Mouse (Mus musculus): Measurements from ENCODE around the gene Tnrc18. TPM values are rescaled to one million over a fixed set of nuclear protein-coding genes. Genes with fewer than 3 reads are reported as not detected.

Gene Tnrc18
- total RNA-seq, 2 experiments from 2014 or later: 135 to 137 TPM

DNA sequence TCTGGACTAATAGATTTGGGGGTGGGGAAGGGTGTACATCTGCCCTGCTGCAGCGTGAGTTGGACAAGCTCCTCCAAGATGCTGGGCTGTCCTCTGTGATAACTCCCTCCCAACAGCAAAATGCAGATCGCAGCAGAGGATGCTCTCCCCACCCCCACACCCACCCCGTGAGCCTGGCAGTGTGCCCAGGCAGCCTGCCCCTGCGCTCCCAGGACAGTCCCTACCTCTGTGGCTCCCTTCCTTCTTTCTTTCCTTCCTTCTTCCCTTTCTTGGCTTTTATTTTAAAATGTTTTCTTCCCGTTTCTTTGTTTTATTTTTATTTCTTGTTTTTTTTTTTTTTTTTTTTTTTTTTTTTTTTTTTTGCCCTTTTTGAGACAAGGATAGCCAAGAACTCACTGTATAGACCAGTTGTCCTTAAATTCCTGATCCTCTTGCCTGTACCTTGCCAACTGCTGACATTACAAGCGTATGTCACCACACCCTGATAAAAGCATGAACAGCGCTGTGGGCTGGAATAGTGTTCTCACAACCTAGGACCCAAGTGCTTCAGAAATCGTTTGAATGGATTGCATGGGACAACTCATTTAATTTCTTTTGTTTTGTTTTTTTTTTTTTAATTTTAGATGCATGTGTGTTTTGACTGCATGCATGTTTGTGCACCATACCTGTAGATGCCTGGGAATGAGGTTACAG, 123.6 kb downstream of the Tnrc18 start:
- no peak for DNase-seq (ENCODE audit: low spot score in 2 of 2)

DNA sequence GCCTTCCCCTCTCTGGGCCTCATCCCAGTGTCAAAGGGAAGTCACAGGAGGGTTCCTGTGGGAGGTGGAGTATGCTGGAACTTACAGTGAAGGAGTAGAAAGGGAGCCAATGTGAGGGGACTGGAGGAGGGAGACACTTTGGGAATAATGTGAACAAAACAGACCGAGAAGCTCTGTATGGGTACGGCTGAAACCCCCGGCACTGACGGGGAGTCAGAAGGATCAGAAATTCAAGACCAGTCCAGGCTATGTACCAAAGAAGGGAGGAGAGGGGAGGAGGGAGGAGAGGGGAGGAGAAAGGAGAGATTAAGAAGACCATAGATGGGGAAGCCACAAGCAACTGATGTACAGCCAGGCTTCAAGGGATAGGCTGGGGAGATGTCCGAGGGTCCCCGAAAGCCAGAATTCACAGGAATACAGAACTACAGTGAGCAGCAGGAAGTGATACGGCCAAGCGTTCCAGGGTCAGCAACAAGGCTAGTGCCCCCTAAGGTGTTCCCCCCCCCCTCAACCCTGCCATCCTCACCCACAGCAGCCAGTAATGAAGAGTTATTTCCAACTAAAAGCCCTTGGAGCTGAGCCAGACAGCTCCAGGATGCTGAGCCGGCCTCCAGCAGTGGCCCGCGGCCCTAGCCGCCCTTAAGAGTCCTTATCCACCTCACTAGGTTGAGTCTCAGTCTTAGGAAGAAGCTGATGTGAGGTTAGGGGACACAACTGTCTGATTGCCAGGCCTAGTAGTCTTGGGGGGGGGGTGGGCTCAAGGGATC, 124.3 kb downstream of the Tnrc18 start:
- DNase-seq (ENCODE audit: low spot score in 2 of 2): no peak

DNA sequence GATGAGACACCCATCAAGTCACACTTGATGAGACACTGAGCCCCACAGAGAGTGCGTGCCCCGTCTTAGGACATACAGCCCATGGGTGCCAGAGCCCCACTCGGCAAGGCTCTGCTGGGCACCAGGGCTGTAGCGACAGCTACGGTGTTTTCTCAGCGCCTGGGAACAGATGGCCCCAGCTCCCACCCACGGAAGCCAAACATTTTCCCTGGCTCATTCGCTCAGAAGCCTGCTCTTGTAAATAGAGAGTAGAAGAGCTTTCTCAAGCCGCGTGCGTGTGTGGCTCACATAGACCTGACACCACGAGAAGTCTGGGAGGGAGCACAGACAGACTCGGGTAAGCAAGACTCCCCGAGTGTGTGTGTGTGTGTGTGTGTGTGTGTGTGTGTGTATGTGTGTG, 125.2 kb downstream of the Tnrc18 start, which contains the start of gene Slc29a4:
Gene Slc29a4 (plus strand): TSS at position 265 of the 400 bp plus-strand sequence.
- peak; percentile 72 to 88 for DNase-seq (ENCODE audit: low spot score in 2 of 2)

DNA sequence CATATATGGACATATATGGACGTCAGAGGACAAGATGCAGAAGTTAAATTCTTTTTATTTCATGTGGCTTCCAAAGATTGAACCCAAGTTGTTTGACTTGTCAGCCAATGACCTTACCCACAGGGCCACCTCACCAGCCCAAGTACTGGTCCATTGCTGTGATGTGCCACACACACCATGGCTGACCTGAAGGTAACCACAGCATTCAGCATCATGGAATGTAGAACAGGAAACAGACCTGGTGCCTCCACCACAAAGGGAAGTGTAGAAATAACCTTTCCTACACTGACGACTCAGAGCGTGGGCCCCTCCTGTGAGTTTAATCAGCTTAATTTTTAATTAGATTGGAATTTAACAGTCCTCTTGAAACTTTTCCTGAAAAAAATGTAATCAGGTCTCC, 127.1 kb downstream of the Tnrc18 start:
- no peak for DNase-seq (ENCODE audit: low spot score in 2 of 2)

DNA sequence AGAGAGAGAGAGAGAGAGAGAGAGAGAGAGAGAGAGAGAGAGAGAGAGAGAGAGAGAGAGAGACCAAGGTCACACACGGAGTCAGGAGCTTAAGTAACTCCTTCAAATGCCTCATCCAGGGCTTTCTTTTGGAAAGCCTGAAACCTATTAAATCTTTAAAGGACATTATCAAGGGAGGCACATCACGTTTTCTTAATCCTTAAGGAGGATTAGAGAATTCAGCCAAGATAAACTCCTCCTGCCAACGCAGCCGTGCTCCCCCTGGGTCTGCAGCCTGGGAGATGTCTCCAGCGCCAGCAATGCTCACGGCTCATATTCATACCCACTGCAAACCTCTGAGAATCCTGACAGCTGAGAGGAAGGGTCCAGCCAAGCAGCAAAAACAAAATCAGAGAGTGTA, 128.6 kb downstream of the Tnrc18 start:
- DNase-seq (ENCODE audit: low spot score in 2 of 2): no peak

GRCm38 (mm10) chr5:142682529-142682928, 134.9 kb downstream of the Tnrc18 start:
- peak in 1 of 2 experiments; percentile 37 for DNase-seq (ENCODE audit: low spot score in 2 of 2)

- DNase-seq (ENCODE audit: low spot score in 2 of 2): no peak
Observed at GRCm38 (mm10) chr5:142681911-142682310, 135.6 kb downstream of the Tnrc18 start.

- no peak for DNase-seq (ENCODE audit: low spot score in 2 of 2)
Observed at GRCm38 (mm10) chr5:142679065-142679464, 138.4 kb downstream of the Tnrc18 start.

DNA sequence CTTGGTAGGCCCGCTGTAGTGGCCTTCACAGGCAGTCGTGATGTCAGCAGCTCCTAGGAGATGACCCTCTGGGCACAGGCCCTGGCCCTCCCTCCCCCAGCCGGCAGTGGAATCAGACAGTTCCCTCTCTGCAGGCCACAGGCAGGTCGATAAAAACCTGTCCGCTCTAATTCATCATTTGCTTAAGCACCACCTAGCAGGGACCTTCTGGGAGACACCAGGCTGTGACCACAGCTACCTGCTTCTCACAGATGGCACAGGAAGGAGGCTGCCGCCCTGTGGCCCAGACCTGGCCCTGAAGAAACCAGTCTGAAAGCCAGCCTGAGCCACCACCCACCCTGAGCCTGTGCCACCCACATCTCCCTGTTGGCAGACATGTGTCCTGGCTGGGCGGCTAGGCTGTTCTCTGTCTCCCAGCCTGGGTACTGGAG, 139.3 kb downstream of the Tnrc18 start:
- DNase-seq (ENCODE audit: low spot score in 2 of 2): peak in 1 of 2 experiments; percentile 67

Other genes with a start within 250 kb of the Tnrc18 start
- gene Mmd2, start 208.9 kb downstream of the Tnrc18 start, total RNA-seq (2021): 100 to 1,000 TPM; 160 to 165 TPM
- 100 to 1,000 TPM in 1 of 2 experiments, 10 to 100 TPM in 1; 100.0 to 107 TPM for gene Wipi2, start 190.0 kb downstream of the Tnrc18 start, total RNA-seq (2021)
- 10 to 100 TPM; 43.0 to 45.7 TPM for gene Slc29a4, start 125.2 kb downstream of the Tnrc18 start, total RNA-seq (2021)
- gene Fbxl18, start 77.8 kb upstream of the Tnrc18 start, total RNA-seq (2021): 10 to 100 TPM; 33.9 to 37.6 TPM
- gene Actb, start 89.1 kb upstream of the Tnrc18 start, total RNA-seq (2021): 1,000 to 10,000 TPM; 3,167 to 3,215 TPM
- 100 to 1,000 TPM; 165 to 188 TPM for gene Fscn1, start 142.7 kb upstream of the Tnrc18 start, total RNA-seq (2021)

All from layer of hippocampus, adult 18-20 months (tissue).